9 mouse cellular contexts compared by ENCODE assay signal in the genomic region with DNA sequence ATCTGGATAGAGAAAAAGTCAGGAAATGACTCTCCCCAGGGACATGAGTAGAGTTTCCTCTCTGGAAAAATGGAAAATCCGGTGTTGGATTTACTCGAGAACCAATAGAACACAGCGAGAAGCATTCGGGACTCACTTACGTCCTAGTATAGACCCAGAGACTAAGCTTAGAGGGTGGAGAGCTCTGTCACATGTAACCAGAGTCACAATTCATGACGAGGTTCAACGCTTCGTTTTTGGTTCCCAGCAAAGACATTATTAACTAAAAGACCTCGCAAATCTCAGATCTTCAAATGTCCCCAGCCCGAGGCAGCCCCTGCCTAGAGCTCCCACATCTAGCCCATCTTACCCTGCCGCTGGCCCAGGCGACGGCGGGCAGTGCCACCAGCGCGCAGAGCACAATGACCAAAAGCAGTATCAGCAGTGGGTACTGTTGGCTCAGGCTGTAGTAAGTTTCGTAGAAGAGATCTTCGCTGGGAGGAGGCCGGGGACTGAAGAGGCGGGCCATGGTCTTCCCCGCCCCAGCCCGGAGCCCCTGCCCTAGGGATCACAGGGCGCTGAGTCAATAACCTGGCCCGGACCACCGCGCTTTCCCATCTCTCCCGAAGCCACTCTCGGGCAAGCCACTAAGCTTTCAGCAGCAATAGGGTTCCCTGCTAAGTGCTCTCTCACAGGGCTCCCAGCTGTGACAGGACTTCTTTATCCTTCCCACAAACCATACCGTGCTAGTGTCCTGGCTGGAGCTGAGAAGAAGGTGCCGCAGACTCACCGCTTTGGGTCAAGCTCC. TPM values are rescaled to one million over a fixed set of nuclear protein-coding genes. Genes with fewer than 3 reads are reported as not detected.
A peak's percentile ranks its signal among the peaks of the same experiment; 100 is the strongest.
DNase-seq lines count a peak whose midpoint lies in the region; ATAC-seq and TF ChIP-seq lines count a peak whose summit lies in the region.
"Had no signal": no experiment of that assay in that cellular context is flagged by ENCODE, and none has a peak within 500 bp of the region (broad histone marks: within the 10 kb centered on the region; RNA-seq: fewer than 3 reads in every experiment).

No protein-coding gene starts in this region.

- H3K9ac ChIP-seq in kidney, embryonic 14.5 days (ENCODE audit: low read depth, low read length), result peak overlapping the region; percentile 53

- no peaks in the 10 kb centered on the region for H3K36me3 ChIP-seq in kidney, embryonic 14.5 days (ENCODE audit: control insufficient read depth, insufficient read depth, low read length)

- DNase-seq in adrenal gland, postnatal 10 days, result peak; percentile 11
- no peak for DNase-seq in adrenal gland, postnatal 25 days
- peak; percentile 35 for DNase-seq in brain, embryonic 14.5 days (ENCODE audit: low read depth)
- peak; percentile 93 for DNase-seq in heart, adult 8-10 months (ENCODE audit: low spot score)
- peak; percentile 72 for DNase-seq in lung, postnatal 25 days (ENCODE audit: low spot score)
- peak; percentile 50 for DNase-seq in testis, postnatal 10 days (ENCODE audit: low spot score)
- no peak for DNase-seq in right cerebral cortex, postnatal 25 days

- TF ChIP-seq POLR2A in brain, embryonic 14.5 days (IDR thresholded peaks at IDR 0.05; ENCODE audit: borderline replicate concordance, extremely low read depth, insufficient read depth, insufficient read length, poor library complexity, severe bottlenecking), result no peak

- peaks cover 12% of the 10 kb centered on the region for H3K4me1 ChIP-seq in kidney, embryonic 14.5 days (ENCODE audit: control insufficient read depth, insufficient read depth, low read length)

- H3K4me2 ChIP-seq in kidney, embryonic 14.5 days (replicated peaks; ENCODE audit: low read depth, low read length), result peak overlapping the region; percentile 66

- WGBS in kidney, embryonic 14.5 days, result 1% methylated on average over 31 of the region's 31 CpGs

- peak; percentile 53 for ATAC-seq in kidney, embryonic 14.5 days (ENCODE audit: low FRiP score, low TSS enrichment)

- peaks cover 7% of the 10 kb centered on the region; the same call in 1 of the 2 replicates for H3K27me3 ChIP-seq in kidney, embryonic 14.5 days (ENCODE audit: control insufficient read depth, insufficient read depth, low read length)

- no peak for TF ChIP-seq CTCF in brain, embryonic 14.5 days (IDR thresholded peaks at IDR 0.05; ENCODE audit: borderline replicate concordance, extremely low read depth, insufficient read depth, insufficient read length)

- H3K27ac ChIP-seq in kidney, embryonic 14.5 days (ENCODE audit: low read depth, low read length), result peak overlapping the region; percentile 76

- peak overlapping the region; percentile 44 for H3K4me3 ChIP-seq in kidney, embryonic 14.5 days (ENCODE audit: low read length)

- no peaks in the 10 kb centered on the region for H3K9me3 ChIP-seq in kidney, embryonic 14.5 days (ENCODE audit: control insufficient read depth, low read length)

RNA-seq across cellular contexts. Expression of a gene that starts 0.5 kb away (rescaled TPM):
- total RNA-seq in adrenal gland, postnatal 10 days (2021), result 10 to 100 TPM; 10.3 to 12.6 TPM
- total RNA-seq in adrenal gland, postnatal 25 days (2021), result 8.0 and 10.2 TPM in 2 replicates
- 3.5 and 7.8 TPM in 2 replicates for polyA plus RNA-seq in brain, embryonic 14.5 days (2012; rRNA removed)
- 10 to 100 TPM; 13.0 to 22.0 (median 16.4) TPM for total RNA-seq in heart, adult 8-10 months (2022)
- polyA plus RNA-seq in kidney, embryonic 14.5 days (2014; fragmentation: Nextera tagmentation; extraction: Ambion mirVana), result 7.8 and 10.4 TPM in 2 replicates
- total RNA-seq: common myeloid progenitor, adult 5-6 weeks had no signal

RNA-seq across cellular contexts. Expression of a gene that starts 5.3 kb away (rescaled TPM):
- total RNA-seq in adrenal gland, postnatal 10 days (2021), result 1 to 10 TPM; 8.3 to 9.1 TPM
- 2.9 and 3.6 TPM in 2 replicates for total RNA-seq in adrenal gland, postnatal 25 days (2021)
- 2.5 and 2.6 TPM in 2 replicates for polyA plus RNA-seq in brain, embryonic 14.5 days (2012; rRNA removed)
- 1 to 10 TPM; 2.2 to 6.2 (median 3.4) TPM for total RNA-seq in heart, adult 8-10 months (2022)
- 38.1 and 43.3 TPM in 2 replicates for polyA plus RNA-seq in kidney, embryonic 14.5 days (2014; fragmentation: Nextera tagmentation; extraction: Ambion mirVana)

RNA-seq across cellular contexts. Expression of a gene that starts 17.6 kb away (rescaled TPM):
- 1 to 10 TPM; 1.4 to 1.6 TPM for total RNA-seq in adrenal gland, postnatal 10 days (2021)
- total RNA-seq in adrenal gland, postnatal 25 days (2021), result not detected in 2 replicates
- 0.45 and 0.71 TPM in 2 replicates for polyA plus RNA-seq in brain, embryonic 14.5 days (2012; rRNA removed)
- total RNA-seq in heart, adult 8-10 months (2022), result under 1 TPM in 3 of 4 experiments, not detected in 1; 0.19 to 0.49 (median 0.26) TPM
- polyA plus RNA-seq in kidney, embryonic 14.5 days (2014; fragmentation: Nextera tagmentation; extraction: Ambion mirVana), result 0.23 TPM in 1 of 2 replicates, not detected in the other

RNA-seq across cellular contexts. Expression of a gene that starts 22.1 kb away (rescaled TPM):
- under 1 TPM; 0.12 to 0.54 TPM for total RNA-seq in adrenal gland, postnatal 10 days (2021)
- 0.12 TPM in 1 of 2 replicates, not detected in the other for total RNA-seq in adrenal gland, postnatal 25 days (2021)
- polyA plus RNA-seq in brain, embryonic 14.5 days (2012; rRNA removed), result 0.29 and 0.38 TPM in 2 replicates
- under 1 TPM; 0.06 to 0.19 (median 0.13) TPM for total RNA-seq in heart, adult 8-10 months (2022)
- 0.08 and 0.39 TPM in 2 replicates for polyA plus RNA-seq in kidney, embryonic 14.5 days (2014; fragmentation: Nextera tagmentation; extraction: Ambion mirVana)

RNA-seq across cellular contexts. Expression of a gene that starts 25.1 kb away (rescaled TPM):
- total RNA-seq in adrenal gland, postnatal 10 days (2021), result 10 to 100 TPM; 14.2 to 23.3 TPM
- total RNA-seq in adrenal gland, postnatal 25 days (2021), result 0.79 and 2.9 TPM in 2 replicates
- 0.60 and 0.76 TPM in 2 replicates for polyA plus RNA-seq in brain, embryonic 14.5 days (2012; rRNA removed)
- 1 to 10 TPM in 3 of 4 experiments, under 1 TPM in 1; 0.95 to 1.9 (median 1.4) TPM for total RNA-seq in heart, adult 8-10 months (2022)
- 2.9 and 3.6 TPM in 2 replicates for polyA plus RNA-seq in kidney, embryonic 14.5 days (2014; fragmentation: Nextera tagmentation; extraction: Ambion mirVana)

Comparison
In these comparisons a context has a peak if more than half of its experiments do, and no peak if none do; other contexts are left out.
1. DNase-seq: peak in adrenal gland, postnatal 10 days (single experiment), brain, embryonic 14.5 days (single experiment), heart, adult 8-10 months (single experiment), lung, postnatal 25 days (single experiment) and testis, postnatal 10 days (single experiment); none in adrenal gland, postnatal 25 days (single experiment) and right cerebral cortex, postnatal 25 days (single experiment).